Mouse (Mus musculus) liver, postnatal 0 days (tissue): ENCODE results near the gene Ugt1a6a.
"Not testable (repeated sequence)": the region's sequence is repeated elsewhere in the genome, so short reads cannot be mapped to it uniquely, and the experiment has no call there.

Experiments used
- CTCF ChIP-seq: sonication (generic); IDR thresholded peaks from 2 replicates; pipeline ENCODE4 v1.5.1; 2016; ENCODE audit warnings: antibody characterized with exemption, low read depth
- EP300 ChIP-seq: IDR thresholded peaks from 2 replicates; pipeline ENCODE4 v1.6.1; 2016; ENCODE audit warnings: antibody characterized with exemption, low read depth, mild to moderate bottlenecking

GRCm38 (mm10) chr1:88112769-88113168 lies 21.8 kb upstream of the Ugt1a6a start:
- TF ChIP-seq CTCF, EP300: not testable (repeated sequence)
